Mouse (Mus musculus) heart, embryonic 13.5 days (tissue): ENCODE data around the gene Myt1l. TPM values are rescaled to one million over a fixed set of nuclear protein-coding genes. Genes with fewer than 3 reads are reported as not detected.

Experiments
- ATAC-seq: fragments of 200-750 bp; cut with Nextera tagmentation; 2 replicates; pipeline ENCODE4 v1.8.0; 2017; ENCODE audit warnings: moderate TSS enrichment; ENCODE audit not compliant: insufficient number of reproducible peaks, low FRiP score, low TSS enrichment; ENCODE audit errors: extremely low read depth
- H3K27ac ChIP-seq: fragments of 300-500 bp; sonication (generic); replicated peaks from 2 replicates; pipeline ENCODE4 v1.5.1; 2015; ENCODE audit warnings: moderate library complexity, mild to moderate bottlenecking, inconsistent platforms
- H3K27me3 ChIP-seq: fragments of 300-500 bp; sonication (generic); replicated peaks from 2 replicates; pipeline ENCODE4 v1.6.1; 2015; ENCODE audit warnings: mild to moderate bottlenecking, inconsistent platforms
- H3K36me3 ChIP-seq: fragments of 300-500 bp; sonication (generic); 2 replicates; pipeline ENCODE4 v1.6.1; 2015; ENCODE audit warnings: mild to moderate bottlenecking, inconsistent platforms
- H3K4me1 ChIP-seq: fragments of 300-500 bp; sonication (generic); 2 replicates; pipeline ENCODE4 v1.6.1; 2015; ENCODE audit warnings: inconsistent platforms
- H3K4me2 ChIP-seq: fragments of 300-500 bp; sonication (generic); 2 replicates; pipeline ENCODE4 v1.6.1; 2015; ENCODE audit warnings: inconsistent platforms, mild to moderate bottlenecking, moderate library complexity
- H3K4me3 ChIP-seq: fragments of 300-500 bp; sonication (generic); 2 replicates; pipeline ENCODE4 v1.5.1; 2015; ENCODE audit warnings: moderate library complexity, mild to moderate bottlenecking, inconsistent platforms
- H3K9ac ChIP-seq: fragments of 300-500 bp; sonication (generic); 2 replicates; pipeline ENCODE4 v1.6.1; 2015; ENCODE audit warnings: inconsistent platforms, mild to moderate bottlenecking, moderate library complexity
- H3K9me3 ChIP-seq: fragments of 300-500 bp; sonication (generic); 2 replicates; pipeline ENCODE4 v1.6.1; 2016; ENCODE audit warnings: inconsistent platforms
- WGBS: fragments of 180-500 bp; shearing (Covaris S2); methylation state at CpG from one replicate; pipeline ENCODE4 v1.1.7; 2015; ENCODE audit warnings: mixed read lengths; 5-methylcytosine and 5-hydroxymethylcytosine counted together
- polyA plus RNA-seq: library from polyadenylated mRNA; unstranded; fragments of >200 nt; fragmentation: Nextera tagmentation; extraction: Ambion mirVana; gene quantifications from 2 replicates; pipeline ENCODE4 v1.2.1, GENCODE M21; 2015

Myt1l gene
- polyA plus RNA-seq, 1 experiment from 2014 or later, result 0.25 TPM

GRCm38 (mm10) chr12:29789319-29790050 is 261.3 kb downstream of the Myt1l start:
- no peak for ATAC-seq

GRCm38 (mm10) chr12:29790051-29790386 is 261.8 kb downstream of the Myt1l start:
- WGBS, result 61% methylated on average over 4 of the region's 4 CpGs
- Histone ChIP-seq H3K4me1 (peaks cover 14% of the 10 kb centered on the region), H3K36me3 (no peaks in the 10 kb centered on the region), H3K27ac (no peak overlapping the region), H3K4me3 (no peak overlapping the region), H3K4me2 (no peak overlapping the region), H3K9ac (no peak overlapping the region), H3K9me3 (no peaks in the 10 kb centered on the region), H3K27me3 (no peaks in the 10 kb centered on the region)
- no peak for ATAC-seq

More at GRCm38 (mm10) chr12:29789319-29790050, 261.3 kb downstream of the Myt1l start:
- Histone ChIP-seq H3K4me2 (0 out of 2 replicates have a peak overlapping the region, but pooled peaks have one; percentile 8), H3K27me3 (no peaks in the 10 kb centered on the region), H3K4me1 (peaks cover 14% of the 10 kb centered on the region), H3K9ac (no peak overlapping the region), H3K27ac (0 out of 2 replicates have a peak overlapping the region, but pooled peaks have one; percentile 1), H3K36me3 (no peaks in the 10 kb centered on the region), H3K4me3 (no peak overlapping the region), H3K9me3 (no peaks in the 10 kb centered on the region)
- 54% methylated on average over 16 of the region's 16 CpGs for WGBS

- no peak overlapping the region for H3K4me2 ChIP-seq
- peaks cover 17% of the 10 kb centered on the region for H3K4me1 ChIP-seq
- H3K27me3 ChIP-seq, result no peaks in the 10 kb centered on the region
- no peaks in the 10 kb centered on the region for H3K9me3 ChIP-seq
- 79% methylated on average over 5 of the region's 5 CpGs for WGBS
- H3K9ac ChIP-seq, result no peak overlapping the region
- no peaks in the 10 kb centered on the region for H3K36me3 ChIP-seq
- no peak overlapping the region for H3K27ac ChIP-seq
- H3K4me3 ChIP-seq, result no peak overlapping the region
- ATAC-seq, result no peak
Measured at GRCm38 (mm10) chr12:29792998-29793397, 264.8 kb downstream of the Myt1l start.

- Histone ChIP-seq H3K4me2 (no peak overlapping the region), H3K4me1 (0 out of 2 replicates have a peak, but pooled peaks cover 2% of the 10 kb centered on the region), H3K27me3 (no peaks in the 10 kb centered on the region), H3K27ac (no peak overlapping the region), H3K4me3 (no peak overlapping the region), H3K9me3 (no peaks in the 10 kb centered on the region), H3K9ac (no peak overlapping the region), H3K36me3 (no peaks in the 10 kb centered on the region)
- ATAC-seq, result no peak
- WGBS, result 61% methylated on average over 5 of the region's 5 CpGs
Measured at GRCm38 (mm10) chr12:29795107-29795673, 267.0 kb downstream of the Myt1l start.

GRCm38 (mm10) chr12:29798595-29799391 is 270.6 kb downstream of the Myt1l start:
- Histone ChIP-seq H3K9me3 (no peaks in the 10 kb centered on the region), H3K27me3 (no peaks in the 10 kb centered on the region), H3K36me3 (no peaks in the 10 kb centered on the region), H3K4me3 (no peak overlapping the region), H3K4me2 (no peak overlapping the region), H3K4me1 (0 out of 2 replicates have a peak, but pooled peaks cover 2% of the 10 kb centered on the region), H3K27ac (no peak overlapping the region), H3K9ac (no peak overlapping the region)
- 32% methylated on average over 3 of the region's 3 CpGs for WGBS
- no peak for ATAC-seq

GRCm38 (mm10) chr12:29806415-29806814 is 278.2 kb downstream of the Myt1l start:
- no peaks in the 10 kb centered on the region for H3K9me3 ChIP-seq
- no peak overlapping the region for H3K4me2 ChIP-seq
- peaks cover 17% of the 10 kb centered on the region for H3K4me1 ChIP-seq
- no peak overlapping the region for H3K4me3 ChIP-seq
- no peak overlapping the region for H3K27ac ChIP-seq
- no peaks in the 10 kb centered on the region for H3K36me3 ChIP-seq
- WGBS, result 77% methylated on average over 1 of the region's 1 CpGs
- no peak overlapping the region for H3K9ac ChIP-seq
- H3K27me3 ChIP-seq, result no peaks in the 10 kb centered on the region
- ATAC-seq, result no peak

- peak overlapping the region; percentile 46 for H3K4me2 ChIP-seq
- no peaks in the 10 kb centered on the region for H3K27me3 ChIP-seq
- peaks cover 17% of the 10 kb centered on the region for H3K4me1 ChIP-seq
- no peaks in the 10 kb centered on the region for H3K36me3 ChIP-seq
- 21% methylated on average over 12 of the region's 12 CpGs for WGBS
- H3K9ac ChIP-seq, result no peak overlapping the region
- H3K9me3 ChIP-seq, result no peaks in the 10 kb centered on the region
- ATAC-seq, result no peak
- peak overlapping the region; percentile 29; the same call in 1 of the 2 replicates for H3K27ac ChIP-seq
- H3K4me3 ChIP-seq, result 0 out of 2 replicates have a peak overlapping the region, but pooled peaks have one; percentile 3
Measured at GRCm38 (mm10) chr12:29809569-29810185, 281.5 kb downstream of the Myt1l start.

GRCm38 (mm10) chr12:29815466-29815865 is 287.3 kb downstream of the Myt1l start:
- no peak overlapping the region for H3K4me2 ChIP-seq
- no peak for ATAC-seq
- no peaks in the 10 kb centered on the region for H3K27me3 ChIP-seq
- H3K36me3 ChIP-seq, result no peaks in the 10 kb centered on the region
- H3K9me3 ChIP-seq, result no peaks in the 10 kb centered on the region
- H3K4me3 ChIP-seq, result no peak overlapping the region
- peaks cover 8% of the 10 kb centered on the region for H3K4me1 ChIP-seq
- no peak overlapping the region for H3K27ac ChIP-seq
- 50% methylated on average over 2 of the region's 2 CpGs for WGBS
- H3K9ac ChIP-seq, result no peak overlapping the region

- WGBS, result 90% methylated on average over 2 of the region's 2 CpGs
Measured at GRCm38 (mm10) chr12:29816130-29816529, 287.9 kb downstream of the Myt1l start.

GRCm38 (mm10) chr12:29816761-29817160 is 288.6 kb downstream of the Myt1l start:
- no peak overlapping the region for H3K4me3 ChIP-seq
- 52% methylated on average over 6 of the region's 6 CpGs for WGBS
- no peak for ATAC-seq

More at GRCm38 (mm10) chr12:29816130-29816529, 287.9 kb downstream of the Myt1l start:
- H3K27me3 ChIP-seq, result no peaks in the 10 kb centered on the region
- H3K4me3 ChIP-seq, result no peak overlapping the region
- H3K9me3 ChIP-seq, result no peaks in the 10 kb centered on the region
- H3K4me2 ChIP-seq, result no peak overlapping the region
- H3K9ac ChIP-seq, result no peak overlapping the region
- no peaks in the 10 kb centered on the region for H3K36me3 ChIP-seq
- no peak overlapping the region for H3K27ac ChIP-seq
- no peak for ATAC-seq
- H3K4me1 ChIP-seq, result peaks cover 6% of the 10 kb centered on the region

GRCm38 (mm10) chr12:29822216-29822615 is 294.0 kb downstream of the Myt1l start:
- Histone ChIP-seq H3K27me3 (no peaks in the 10 kb centered on the region), H3K4me2 (no peak overlapping the region), H3K9me3 (no peaks in the 10 kb centered on the region), H3K4me1 (peaks cover under 1% of the 10 kb centered on the region; the same call in 1 of the 2 replicates), H3K9ac (no peak overlapping the region), H3K27ac (no peak overlapping the region), H3K36me3 (no peaks in the 10 kb centered on the region), H3K4me3 (no peak overlapping the region)
- ATAC-seq, result no peak
- 58% methylated on average over 3 of the region's 3 CpGs for WGBS

More at GRCm38 (mm10) chr12:29816761-29817160, 288.6 kb downstream of the Myt1l start:
- Histone ChIP-seq H3K9me3 (no peaks in the 10 kb centered on the region), H3K27ac (no peak overlapping the region), H3K9ac (no peak overlapping the region), H3K36me3 (no peaks in the 10 kb centered on the region), H3K4me1 (peaks cover 6% of the 10 kb centered on the region), H3K27me3 (no peaks in the 10 kb centered on the region), H3K4me2 (no peak overlapping the region)
